Mouse (Mus musculus): ENCODE measurements around the gene Cramp1l. TPM values are rescaled to one million over a fixed set of nuclear protein-coding genes. Genes with fewer than 3 reads are reported as not detected.

Cramp1l gene
- polyA plus RNA-seq, 1 experiment: 14.0 TPM

GRCm38 (mm10) chr17:25005102-25005501 lies 10.5 kb downstream of the Cramp1l start:
- no peak for TF ChIP-seq GATA1 (IDR thresholded peaks at IDR 0.05; ENCODE audit: low read length)

- no peak for TF ChIP-seq GATA1 (IDR thresholded peaks at IDR 0.05; ENCODE audit: low read length)
These were observed 20.9 kb downstream of the Cramp1l start for GRCm38 (mm10) chr17:24994721-24995120.

GRCm38 (mm10) chr17:24987221-24987620 lies 28.4 kb downstream of the Cramp1l start:
- TF ChIP-seq GATA1 (IDR thresholded peaks at IDR 0.05; ENCODE audit: low read length): no peak

GRCm38 (mm10) chr17:24960852-24961715 lies 54.5 kb downstream of the Cramp1l start:
- no peak for TF ChIP-seq GATA1 (IDR thresholded peaks at IDR 0.05; ENCODE audit: low read length)

GRCm38 (mm10) chr17:24960135-24960851 lies 55.3 kb downstream of the Cramp1l start, which contains the start of gene Jpt2:
Gene Jpt2 (minus strand): TSS chr17:24960689.
- no peak for TF ChIP-seq GATA1 (IDR thresholded peaks at IDR 0.05; ENCODE audit: low read length)

- TF ChIP-seq GATA1 (IDR thresholded peaks at IDR 0.05; ENCODE audit: low read length): no peak
These were observed 56.2 kb downstream of the Cramp1l start for GRCm38 (mm10) chr17:24959371-24959770.

- TF ChIP-seq GATA1 (IDR thresholded peaks at IDR 0.05; ENCODE audit: low read length): no peak
These were observed 62.3 kb downstream of the Cramp1l start for GRCm38 (mm10) chr17:24953291-24953690.

- no peak for TF ChIP-seq GATA1 (IDR thresholded peaks at IDR 0.05; ENCODE audit: low read length)
These were observed 64.9 kb downstream of the Cramp1l start for GRCm38 (mm10) chr17:24950671-24951070.

GRCm38 (mm10) chr17:24948204-24948603 lies 67.4 kb downstream of the Cramp1l start:
- no peak for TF ChIP-seq GATA1 (IDR thresholded peaks at IDR 0.05; ENCODE audit: low read length)

- TF ChIP-seq GATA1 (IDR thresholded peaks at IDR 0.05; ENCODE audit: low read length): no peak
These were observed 72.6 kb downstream of the Cramp1l start for GRCm38 (mm10) chr17:24943036-24943435.

GRCm38 (mm10) chr17:24937266-24937665 lies 78.3 kb downstream of the Cramp1l start:
- no peak for TF ChIP-seq GATA1 (IDR thresholded peaks at IDR 0.05; ENCODE audit: low read length)

GRCm38 (mm10) chr17:24936259-24937237 lies 79.0 kb downstream of the Cramp1l start, which contains the start of gene Mapk8ip3:
Gene Mapk8ip3 (minus strand): TSS chr17:24936977.
- no peak for TF ChIP-seq GATA1 (IDR thresholded peaks at IDR 0.05; ENCODE audit: low read length)

- no peak for TF ChIP-seq GATA1 (IDR thresholded peaks at IDR 0.05; ENCODE audit: low read length)
These were observed 79.9 kb downstream of the Cramp1l start for GRCm38 (mm10) chr17:24935666-24936065.

- no peak for TF ChIP-seq GATA1 (IDR thresholded peaks at IDR 0.05; ENCODE audit: low read length)
These were observed 80.7 kb downstream of the Cramp1l start for GRCm38 (mm10) chr17:24934926-24935325.

GRCm38 (mm10) chr17:24933163-24933562 lies 82.4 kb downstream of the Cramp1l start:
- no peak for TF ChIP-seq GATA1 (IDR thresholded peaks at IDR 0.05; ENCODE audit: low read length)

All from G1E-ER4 (cell line).